Mouse (Mus musculus): Measurements from ENCODE around the gene Mlana.

The Mlana gene

DNA sequence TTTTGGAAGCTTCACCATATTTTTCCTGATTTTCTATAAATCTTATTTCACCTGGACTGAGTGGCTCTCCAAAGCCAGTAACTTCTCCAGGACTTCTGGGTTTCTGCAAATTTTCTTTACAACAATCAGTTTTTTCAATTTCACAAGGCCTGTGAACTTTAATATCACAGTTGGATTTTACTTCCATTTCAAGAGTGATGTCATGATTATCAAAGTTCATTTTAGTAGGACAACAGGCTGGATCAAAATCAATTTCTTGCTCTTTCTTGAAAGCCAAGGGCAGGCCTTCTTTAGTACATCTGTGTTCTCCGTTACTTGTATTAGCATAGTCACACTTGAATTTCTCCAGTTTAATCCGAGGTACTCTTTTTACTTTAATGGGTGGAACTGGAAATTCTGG is 56.3 kb downstream of the Mlana start:
- no peak for DNase-seq (ENCODE audit: low spot score)

All from layer of hippocampus, adult 9-10 months (tissue).